Mouse (Mus musculus) embryonic fibroblast, embryonic 13.5 days (primary cell): ENCODE results near the gene Shisa6.

ENCODE experiments used
- CTCF ChIP-seq: IDR thresholded peaks from 2 replicates; pipeline ENCODE4 v1.5.1; 2011; ENCODE audit warnings: mild to moderate bottlenecking, control low read depth, low read length, moderate library complexity, borderline replicate concordance; ENCODE audit not compliant: insufficient read depth
- POLR2A ChIP-seq: IDR thresholded peaks from 2 replicates; pipeline ENCODE4 v1.6.1; 2011; ENCODE audit warnings: low read depth, mild to moderate bottlenecking, control low read depth, low read length, moderate library complexity

- TF ChIP-seq CTCF, result no peak
- TF ChIP-seq POLR2A, result no peak
Measured at GRCm38 (mm10) chr11:66500951-66501350, 24.8 kb downstream of the Shisa6 start.
